Mouse (Mus musculus): Measurements from ENCODE around the gene Galt.
"Not testable (repeated sequence)": the region's sequence is repeated elsewhere in the genome, so short reads cannot be mapped to it uniquely, and the experiment has no call there.

Galt gene

DNA sequence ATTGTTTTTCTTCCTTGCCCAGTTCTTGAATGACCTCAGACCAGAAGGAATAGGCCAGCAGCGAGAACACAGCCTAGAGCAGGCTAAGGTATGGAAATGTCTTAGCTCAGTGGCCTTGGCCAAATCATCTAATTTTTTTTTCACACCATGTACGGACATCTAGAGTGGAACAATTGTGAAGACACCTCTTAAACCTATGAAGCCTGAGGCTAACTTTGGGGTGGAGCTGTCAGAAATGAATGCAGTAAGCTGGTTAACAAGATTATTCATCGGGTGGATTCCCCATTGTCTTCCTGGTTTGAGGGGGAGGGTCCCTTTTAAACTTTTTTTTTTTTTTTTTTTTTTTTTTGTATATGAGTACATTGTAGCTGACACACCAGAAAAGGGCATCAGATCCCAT lies 19.5 kb downstream of the Galt start:
- DNase-seq (ENCODE audit: low read depth, low spot score), result peak; percentile 49

- DNase-seq (ENCODE audit: low read depth, low spot score), result not testable (repeated sequence)
These were observed 20.8 kb downstream of the Galt start for GRCm38 (mm10) chr4:41775840-41776239.

DNA sequence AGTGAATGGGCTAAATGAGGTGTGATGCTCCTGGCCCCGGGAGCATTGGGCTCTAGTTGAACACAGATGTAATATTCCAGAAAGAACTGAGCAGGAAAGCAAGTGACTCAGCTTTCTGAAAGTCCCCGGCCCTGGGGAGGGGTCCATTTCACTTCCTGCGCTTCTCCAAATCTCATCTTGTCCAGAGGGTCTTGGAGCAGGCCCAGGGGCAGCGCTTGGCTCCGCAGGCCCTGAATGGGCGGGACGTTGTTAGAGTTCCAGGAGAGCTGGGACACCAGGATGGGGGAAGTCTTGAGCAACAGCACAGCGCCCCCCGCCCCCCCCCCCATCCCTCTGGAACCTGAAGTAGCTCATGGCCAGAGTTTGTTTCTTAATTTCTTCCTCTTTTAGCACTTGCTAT lies 26.2 kb downstream of the Galt start:
- DNase-seq (ENCODE audit: low read depth, low spot score), result not testable (repeated sequence)

DNA sequence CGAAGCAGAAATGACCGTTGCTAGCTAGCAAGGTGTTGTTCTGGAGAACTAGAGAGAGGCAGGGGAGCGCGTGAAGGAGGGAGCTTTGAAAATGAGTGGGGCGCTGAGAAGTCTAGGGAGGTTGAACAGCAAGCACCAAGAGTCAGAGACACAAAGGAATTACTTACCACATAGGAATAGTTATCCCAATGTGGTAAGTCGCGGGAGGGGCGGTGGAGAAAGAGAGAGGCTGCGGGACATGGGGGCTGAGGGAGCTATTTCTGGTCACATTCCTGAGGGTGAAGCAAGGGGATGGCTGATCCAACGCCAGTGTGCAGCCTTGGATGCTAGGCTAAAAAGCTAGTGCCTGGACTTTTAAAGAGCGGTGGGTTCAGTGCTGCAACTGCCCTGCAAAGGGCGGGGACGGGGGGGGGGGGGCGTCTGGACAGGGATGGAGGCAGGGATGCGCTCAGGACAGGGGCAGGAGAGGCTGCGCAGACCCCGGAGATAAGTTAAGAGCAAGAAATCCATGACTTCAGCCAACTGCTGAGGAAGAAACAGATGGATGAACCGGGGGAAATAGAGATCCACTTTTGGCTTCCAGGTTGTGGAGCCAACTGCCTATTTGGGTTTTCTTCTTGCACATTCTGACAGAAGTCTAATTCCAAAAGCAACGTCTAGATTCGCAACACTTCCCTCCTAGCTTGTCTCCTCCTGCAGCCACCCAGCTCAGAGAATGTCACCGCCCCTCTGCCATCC lies 26.9 kb downstream of the Galt start:
- not testable (repeated sequence) for DNase-seq (ENCODE audit: low read depth, low spot score)

DNA sequence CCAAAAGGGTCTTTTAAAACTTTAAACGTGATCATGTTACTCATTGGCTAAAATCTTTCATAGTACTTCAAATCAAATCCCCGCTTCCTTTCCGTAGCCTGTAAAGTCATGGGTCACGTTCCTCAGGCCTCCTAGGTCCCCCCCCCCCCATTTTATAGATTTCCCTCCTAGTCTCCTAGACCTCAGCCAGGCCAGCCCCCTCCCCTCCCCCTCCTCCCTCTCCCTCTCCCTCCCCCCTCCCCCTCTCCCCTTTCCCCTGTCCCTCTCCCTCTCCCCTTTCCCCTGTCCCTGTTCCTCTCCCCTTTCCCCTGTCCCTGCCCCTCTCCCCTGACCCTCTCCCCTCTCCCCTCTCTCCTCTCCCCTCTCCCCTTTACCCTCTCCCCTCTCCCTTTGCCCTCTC lies 27.7 kb downstream of the Galt start:
- not testable (repeated sequence) for DNase-seq (ENCODE audit: low read depth, low spot score)

DNA sequence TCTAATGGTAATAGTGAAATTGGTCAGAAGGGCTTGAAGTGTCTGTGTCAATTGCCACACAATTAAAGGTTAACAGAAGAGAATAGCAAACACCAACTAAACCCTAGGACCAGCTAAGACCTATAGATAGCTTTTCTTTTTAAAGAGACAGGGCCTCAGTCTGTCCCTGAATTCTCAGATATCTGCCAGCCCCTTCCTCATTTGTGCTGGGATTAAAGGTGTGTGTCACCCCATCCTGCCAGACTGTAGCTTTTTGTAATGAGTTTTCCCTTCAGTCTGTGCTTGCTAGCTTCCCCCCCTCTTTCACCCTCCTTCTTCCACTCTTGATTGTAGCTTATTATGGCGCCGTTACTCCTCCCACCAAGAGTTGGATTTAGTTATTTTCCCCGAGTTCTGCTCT lies 28.2 kb downstream of the Galt start:
- not testable (repeated sequence) for DNase-seq (ENCODE audit: low read depth, low spot score)

All from CD4-positive helper T cell, adult 2 months (primary cell).